Mouse (Mus musculus): ENCODE results near the gene Nudt6. TPM values are rescaled to one million over a fixed set of nuclear protein-coding genes. Genes with fewer than 3 reads are reported as not detected.

Gene Nudt6
- polyA plus RNA-seq, 1 experiment from 2014 or later, result 6.6 TPM

- Histone ChIP-seq H3K4me2 (ENCODE audit: low read length) (no peak overlapping the region), H3K36me3 (ENCODE audit: control insufficient read depth, insufficient read depth) (no peaks in the 10 kb centered on the region), H3K4me1 (replicated peaks; ENCODE audit: control insufficient read depth, insufficient read depth, low read length) (no peaks in the 10 kb centered on the region; the same call in 1 of the 2 replicates), H3K27ac (ENCODE audit: low read length) (no peak overlapping the region), H3K9ac (replicated peaks; ENCODE audit: low read depth, low read length) (no peak overlapping the region), H3K4me3 (replicated peaks; ENCODE audit: low read length) (no peak overlapping the region), H3K27me3 (replicated peaks; ENCODE audit: control insufficient read depth, insufficient read depth, low read length) (no peaks in the 10 kb centered on the region), H3K9me3 (ENCODE audit: control insufficient read depth, low read length) (no peaks in the 10 kb centered on the region)
- 82% methylated on average over 3 of the region's 3 CpGs for WGBS
- ATAC-seq, result no peak
Observed at GRCm38 (mm10) chr3:37397646-37398045, 22.4 kb downstream of the Nudt6 start.

- Histone ChIP-seq H3K4me2 (ENCODE audit: low read length) (no peak overlapping the region), H3K27ac (ENCODE audit: low read length) (no peak overlapping the region), H3K36me3 (ENCODE audit: control insufficient read depth, insufficient read depth) (no peaks in the 10 kb centered on the region), H3K27me3 (replicated peaks; ENCODE audit: control insufficient read depth, insufficient read depth, low read length) (no peaks in the 10 kb centered on the region), H3K4me1 (replicated peaks; ENCODE audit: control insufficient read depth, insufficient read depth, low read length) (no peaks in the 10 kb centered on the region; the same call in 1 of the 2 replicates), H3K4me3 (replicated peaks; ENCODE audit: low read length) (no peak overlapping the region), H3K9ac (replicated peaks; ENCODE audit: low read depth, low read length) (no peak overlapping the region), H3K9me3 (ENCODE audit: control insufficient read depth, low read length) (no peaks in the 10 kb centered on the region)
- 90% methylated on average over 5 of the region's 5 CpGs for WGBS
- peak; percentile 72 for ATAC-seq
Observed at GRCm38 (mm10) chr3:37396930-37397608, 22.9 kb downstream of the Nudt6 start.

- H3K4me1 ChIP-seq (replicated peaks; ENCODE audit: control insufficient read depth, insufficient read depth, low read length), result no peaks in the 10 kb centered on the region
- H3K4me3 ChIP-seq (replicated peaks; ENCODE audit: low read length), result no peak overlapping the region
- no peaks in the 10 kb centered on the region for H3K9me3 ChIP-seq (ENCODE audit: control insufficient read depth, low read length)
- no peaks in the 10 kb centered on the region for H3K27me3 ChIP-seq (replicated peaks; ENCODE audit: control insufficient read depth, insufficient read depth, low read length)
- WGBS, result 87% methylated on average over 6 of the region's 6 CpGs
- no peaks in the 10 kb centered on the region for H3K36me3 ChIP-seq (ENCODE audit: control insufficient read depth, insufficient read depth)
- no peak overlapping the region for H3K4me2 ChIP-seq (ENCODE audit: low read length)
- H3K9ac ChIP-seq (replicated peaks; ENCODE audit: low read depth, low read length), result no peak overlapping the region
- ATAC-seq, result no peak
- H3K27ac ChIP-seq (ENCODE audit: low read length), result no peak overlapping the region
Observed at GRCm38 (mm10) chr3:37387310-37387709, 32.7 kb downstream of the Nudt6 start.

- WGBS, result 80% methylated on average over 6 of the region's 6 CpGs
Observed at GRCm38 (mm10) chr3:37383096-37383765, 36.8 kb downstream of the Nudt6 start.

GRCm38 (mm10) chr3:37381457-37381856, 38.6 kb downstream of the Nudt6 start:
- no peak for ATAC-seq
- H3K4me1 ChIP-seq (replicated peaks; ENCODE audit: control insufficient read depth, insufficient read depth, low read length), result no peaks in the 10 kb centered on the region; the same call in 1 of the 2 replicates

More at GRCm38 (mm10) chr3:37383096-37383765, 36.8 kb downstream of the Nudt6 start:
- no peak overlapping the region for H3K4me2 ChIP-seq (ENCODE audit: low read length)
- H3K4me1 ChIP-seq (replicated peaks; ENCODE audit: control insufficient read depth, insufficient read depth, low read length), result no peaks in the 10 kb centered on the region; the same call in 1 of the 2 replicates
- H3K36me3 ChIP-seq (ENCODE audit: control insufficient read depth, insufficient read depth), result no peaks in the 10 kb centered on the region
- ATAC-seq, result no peak
- no peaks in the 10 kb centered on the region for H3K9me3 ChIP-seq (ENCODE audit: control insufficient read depth, low read length)
- no peaks in the 10 kb centered on the region for H3K27me3 ChIP-seq (replicated peaks; ENCODE audit: control insufficient read depth, insufficient read depth, low read length)
- no peak overlapping the region for H3K27ac ChIP-seq (ENCODE audit: low read length)
- no peak overlapping the region for H3K9ac ChIP-seq (replicated peaks; ENCODE audit: low read depth, low read length)
- H3K4me3 ChIP-seq (replicated peaks; ENCODE audit: low read length), result no peak overlapping the region

GRCm38 (mm10) chr3:37379930-37380881, 39.8 kb downstream of the Nudt6 start:
- Histone ChIP-seq H3K27ac (ENCODE audit: low read length) (no peak overlapping the region), H3K9ac (replicated peaks; ENCODE audit: low read depth, low read length) (no peak overlapping the region), H3K36me3 (ENCODE audit: control insufficient read depth, insufficient read depth) (no peaks in the 10 kb centered on the region), H3K4me3 (replicated peaks; ENCODE audit: low read length) (no peak overlapping the region), H3K27me3 (replicated peaks; ENCODE audit: control insufficient read depth, insufficient read depth, low read length) (no peaks in the 10 kb centered on the region), H3K4me2 (ENCODE audit: low read length) (no peak overlapping the region), H3K9me3 (ENCODE audit: control insufficient read depth, low read length) (no peaks in the 10 kb centered on the region; the same call in 1 of the 2 replicates), H3K4me1 (replicated peaks; ENCODE audit: control insufficient read depth, insufficient read depth, low read length) (no peaks in the 10 kb centered on the region; the same call in 1 of the 2 replicates)
- 0 out of 2 replicates have a peak, but pooled peaks have one; percentile 20 for ATAC-seq
- 48% methylated on average over 18 of the region's 18 CpGs for WGBS

More at GRCm38 (mm10) chr3:37381457-37381856, 38.6 kb downstream of the Nudt6 start:
- Histone ChIP-seq H3K9ac (replicated peaks; ENCODE audit: low read depth, low read length) (no peak overlapping the region), H3K4me3 (replicated peaks; ENCODE audit: low read length) (no peak overlapping the region), H3K27ac (ENCODE audit: low read length) (no peak overlapping the region), H3K9me3 (ENCODE audit: control insufficient read depth, low read length) (no peaks in the 10 kb centered on the region; the same call in 1 of the 2 replicates), H3K36me3 (ENCODE audit: control insufficient read depth, insufficient read depth) (no peaks in the 10 kb centered on the region), H3K27me3 (replicated peaks; ENCODE audit: control insufficient read depth, insufficient read depth, low read length) (no peaks in the 10 kb centered on the region), H3K4me2 (ENCODE audit: low read length) (no peak overlapping the region)
- WGBS, result 74% methylated on average over 6 of the region's 6 CpGs

- H3K4me2 ChIP-seq (ENCODE audit: low read length), result no peak overlapping the region
- H3K4me3 ChIP-seq (replicated peaks; ENCODE audit: low read length), result no peak overlapping the region
- no peaks in the 10 kb centered on the region; the same call in 1 of the 2 replicates for H3K9me3 ChIP-seq (ENCODE audit: control insufficient read depth, low read length)
- no peaks in the 10 kb centered on the region; the same call in 1 of the 2 replicates for H3K4me1 ChIP-seq (replicated peaks; ENCODE audit: control insufficient read depth, insufficient read depth, low read length)
- 86% methylated on average over 14 of the region's 14 CpGs for WGBS
- no peak for ATAC-seq
- no peak overlapping the region for H3K9ac ChIP-seq (replicated peaks; ENCODE audit: low read depth, low read length)
- H3K27me3 ChIP-seq (replicated peaks; ENCODE audit: control insufficient read depth, insufficient read depth, low read length), result no peaks in the 10 kb centered on the region
- H3K36me3 ChIP-seq (ENCODE audit: control insufficient read depth, insufficient read depth), result no peaks in the 10 kb centered on the region
- H3K27ac ChIP-seq (ENCODE audit: low read length), result no peak overlapping the region
Observed at GRCm38 (mm10) chr3:37379201-37379600, 40.8 kb downstream of the Nudt6 start.

GRCm38 (mm10) chr3:37378412-37378811, 41.6 kb downstream of the Nudt6 start:
- H3K27ac ChIP-seq (ENCODE audit: low read length), result no peak overlapping the region
- H3K4me1 ChIP-seq (replicated peaks; ENCODE audit: control insufficient read depth, insufficient read depth, low read length), result no peaks in the 10 kb centered on the region; the same call in 1 of the 2 replicates
- no peak for ATAC-seq
- 76% methylated on average over 6 of the region's 6 CpGs for WGBS
- no peak overlapping the region for H3K9ac ChIP-seq (replicated peaks; ENCODE audit: low read depth, low read length)
- H3K4me3 ChIP-seq (replicated peaks; ENCODE audit: low read length), result no peak overlapping the region
- no peaks in the 10 kb centered on the region for H3K27me3 ChIP-seq (replicated peaks; ENCODE audit: control insufficient read depth, insufficient read depth, low read length)
- no peak overlapping the region for H3K4me2 ChIP-seq (ENCODE audit: low read length)
- no peaks in the 10 kb centered on the region; the same call in 1 of the 2 replicates for H3K9me3 ChIP-seq (ENCODE audit: control insufficient read depth, low read length)
- no peaks in the 10 kb centered on the region for H3K36me3 ChIP-seq (ENCODE audit: control insufficient read depth, insufficient read depth)

All from forebrain, embryonic 16.5 days (tissue).